ENCODE assay signal across 12 mouse cellular contexts in genomic region chr1:92215996-92216630, GRCm38 (mm10). TPM values are rescaled to one million over a fixed set of nuclear protein-coding genes. Genes with fewer than 3 reads are reported as not detected.
DNase-seq lines count a peak whose midpoint lies in the region; ATAC-seq and TF ChIP-seq lines count a peak whose summit lies in the region.
"Had no signal": no experiment of that assay in that cellular context is flagged by ENCODE, and none has a peak within 500 bp of the region (broad histone marks: within the 10 kb centered on the region; RNA-seq: fewer than 3 reads in every experiment).

No protein-coding gene starts in this region.

- H3K4me1 ChIP-seq in CH12.LX (ENCODE audit: control insufficient read depth in 1 of 2, insufficient read depth in 2 of 2) = peaks cover 6 to 24% of the 10 kb centered on the region in 2 experiments
- H3K4me1 ChIP-seq: liver, embryonic 12.5 days had no signal

- H3K79me2 ChIP-seq in CH12.LX (replicated peaks; ENCODE audit: control insufficient read depth, extremely low read depth, insufficient read depth, poor library complexity, severe bottlenecking) = no peaks in the 10 kb centered on the region

- TF ChIP-seq POLR2A in CH12.LX (IDR thresholded peaks at IDR 0.05; ENCODE audit: low read depth, low read length) = no peak

- peak overlapping the region in 1 of 3 experiments; percentile 16 for H3K4me3 ChIP-seq in CH12.LX (replicated peaks in 1 of 3; ENCODE audit: low read depth in 2 of 3, low read length in 2 of 3, poor library complexity in 1 of 3)
- H3K4me3 ChIP-seq: hindbrain, embryonic 15.5 days; liver, embryonic 12.5 days had no signal

- in situ Hi-C loops in CH12.LX (cut with MboI; ENCODE audit: low pct_ligation_motif_present, low pct_unique_long_range_greater_than_20kb, low sequenced_read_pairs) = no loop called here

- H3K4me2 ChIP-seq in CH12.LX (ENCODE audit: insufficient read depth, low read depth, poor library complexity, severe bottlenecking) = peak overlapping the region; percentile 59
- H3K4me2 ChIP-seq: hindbrain, embryonic 15.5 days; liver, embryonic 12.5 days had no signal

- peak; percentile 41; the same call in 1 of the 2 replicates for TF ChIP-seq EP300 in CH12.LX (IDR thresholded peaks at IDR 0.05; ENCODE audit: low read length)

- dilution Hi-C loops in CH12.LX (cut with MboI; ENCODE audit: extremely low pct_ligation_motif_present, extremely low pct_unique_long_range_greater_than_20kb, low sequenced_read_pairs) = no loop called here

- peak overlapping the region; percentile 3; the same call in 1 of the 2 replicates for H3K9ac ChIP-seq in CH12.LX (ENCODE audit: insufficient read depth, low read depth)
- H3K9ac ChIP-seq: hindbrain, embryonic 15.5 days; liver, embryonic 12.5 days had no signal

- peaks cover 7% of the 10 kb centered on the region for H3K9me3 ChIP-seq in CH12.LX (replicated peaks; ENCODE audit: low read length)
- H3K9me3 ChIP-seq: hindbrain, embryonic 15.5 days; liver, embryonic 12.5 days had no signal

- no peak for TF ChIP-seq RAD21 in CH12.LX (IDR thresholded peaks at IDR 0.05; ENCODE audit: low read depth, low read length)

- no peak overlapping the region for H3K27ac ChIP-seq in CH12.LX (ENCODE audit: insufficient read depth, low read depth)
- H3K27ac ChIP-seq: liver, embryonic 12.5 days had no signal

- TF ChIP-seq CTCF in CH12.LX (conservative IDR thresholded peaks at IDR 0.05 in 1 of 2, IDR thresholded peaks at IDR 0.05 in 1 of 2; ENCODE audit: low read depth in 2 of 2, low read length in 2 of 2) = no peak

- DNase-seq in layer of hippocampus, adult 11-12 months (ENCODE audit: low spot score) = peak; percentile 43
- no peak for DNase-seq in layer of hippocampus, postnatal 36 days
- DNase-seq in CH12.LX (ENCODE audit: extremely low read depth) (no peak), NIH3T3 (ENCODE audit: low read depth) (peak; percentile 70)
- peak; percentile 19 for DNase-seq in forelimb bud, embryonic 11.5 days (ENCODE audit: low read depth, low spot score)
- DNase-seq in cerebellum, postnatal 25 days = no peak
- no peak for DNase-seq in right cerebral cortex, postnatal 36 days (ENCODE audit: low spot score in 2 of 2)
- DNase-seq: embryo, embryonic 11 days; thymus, adult 2 months had no signal

- no peaks in the 10 kb centered on the region for H3K36me3 ChIP-seq in CH12.LX (replicated peaks in 1 of 2; ENCODE audit: control insufficient read depth in 1 of 2, insufficient read depth in 1 of 2, low read length in 1 of 2)
- H3K36me3 ChIP-seq: hindbrain, embryonic 15.5 days; liver, embryonic 12.5 days had no signal

- H3K27me3 ChIP-seq in CH12.LX (replicated peaks) = peaks cover 17% of the 10 kb centered on the region
- H3K27me3 ChIP-seq: liver, embryonic 12.5 days had no signal

- no peak for ATAC-seq in erythroid progenitor cell, adult 5-6 weeks (replicated peaks; ENCODE audit: low FRiP score, poor library complexity, severe bottlenecking)
- ATAC-seq: liver, embryonic 12.5 days had no signal

TF ChIP-seq in CH12.LX, 34 proteins besides CTCF, POLR2A, EP300 and RAD21:
- TF ChIP-seq BHLHE40 (IDR thresholded peaks at IDR 0.05; ENCODE audit: low read depth, low read length) (peak; percentile 44; the same call in 1 of the 2 replicates), ELF1 (IDR thresholded peaks at IDR 0.05; ENCODE audit: low read depth, low read length) (no peak), NRF1 (IDR thresholded peaks at IDR 0.05; ENCODE audit: low read depth, low read length) (peak; percentile 37; the same call in 1 of the 2 replicates), ZNF384 (IDR thresholded peaks at IDR 0.05; ENCODE audit: low read depth, low read length) (peak; percentile 90), CHD2 (IDR thresholded peaks at IDR 0.05; ENCODE audit: low read length) (peak; percentile 47; the same call in 1 of the 2 replicates), MAX (IDR thresholded peaks at IDR 0.05; ENCODE audit: low read length) (no peak), IRF4 (IDR thresholded peaks at IDR 0.05; ENCODE audit: low read depth, low read length) (peak; percentile 54), KAT2A (IDR thresholded peaks at IDR 0.05; ENCODE audit: insufficient replicate concordance, low read length) (no peak), MEF2A (IDR thresholded peaks at IDR 0.05; ENCODE audit: borderline replicate concordance, low read depth, low read length) (peak; percentile 86), ETS1 (conservative IDR thresholded peaks at IDR 0.05; ENCODE audit: low read depth, low read length) (peak; percentile 36; the same call in 1 of the 2 replicates), CHD1 (IDR thresholded peaks at IDR 0.05; ENCODE audit: low read depth, low read length) (no peak), RCOR1 (conservative IDR thresholded peaks at IDR 0.05; ENCODE audit: low read depth, low read length) (no peak), MAFK (IDR thresholded peaks at IDR 0.05; ENCODE audit: insufficient replicate concordance, low read length) (peak; percentile 66; the same call in 1 of the 2 replicates), SIN3A (IDR thresholded peaks at IDR 0.05; ENCODE audit: low read length) (0 out of 2 replicates have a peak, but pooled peaks have one; percentile 41)

RNA-seq across cellular contexts. Expression of gene Hdac4, which starts 20.6 kb away (rescaled TPM):
- 100 to 1,000 TPM; 117 to 119 TPM for total RNA-seq in layer of hippocampus, postnatal 36 days (2021)
- total RNA-seq in CH12.LX (2012; rRNA removed) (5.2 and 6.3 TPM in 2 replicates), CH12.LX (2014; rRNA removed) (2.4 and 3.4 TPM in 2 replicates)
- polyA plus RNA-seq in CH12.LX (2012; ENCODE audit: insufficient read length, low read depth) = 2.9 and 4.3 TPM in 2 replicates
- total RNA-seq in erythroid progenitor cell, adult 5-6 weeks (2015; ENCODE audit: low replicate concordance) = 6.3 and 10.8 TPM in 2 replicates
- total RNA-seq in erythroid progenitor cell, adult 5-6 weeks (2017; ENCODE audit: low replicate concordance) = 3.6 and 8.0 TPM in 2 replicates

Comparison
In these comparisons a context has a peak if more than half of its experiments do, and no peak if none do; other contexts are left out.
1. DNase-seq: peak in layer of hippocampus, adult 11-12 months (single experiment), NIH3T3 (single experiment) and forelimb bud, embryonic 11.5 days (single experiment); none in layer of hippocampus, postnatal 36 days (0 of 2), CH12.LX (single experiment), cerebellum, postnatal 25 days (0 of 2) and right cerebral cortex, postnatal 36 days (0 of 2).
2. RNA of gene Hdac4, which starts 20.6 kb away (total RNA-seq): 117 to 119 TPM in layer of hippocampus, postnatal 36 days; 2.4 to 6.3 TPM in CH12.LX and 3.6 to 10.8 TPM in erythroid progenitor cell, adult 5-6 weeks; every median in the first group is over 10 times any median in the second.